Mouse (Mus musculus) forebrain, postnatal 0 days (tissue): Measurements from ENCODE around the gene Celf1. TPM values are rescaled to one million over a fixed set of nuclear protein-coding genes. Genes with fewer than 3 reads are reported as not detected.

Experiments used
- ATAC-seq: fragments of 200-750 bp; cut with Nextera tagmentation; 2 replicates; pipeline ENCODE4 v1.8.0; 2017; ENCODE audit warnings: mild to moderate bottlenecking, moderate library complexity
- DNase-seq: peaks from one replicate; pipeline ENCODE4 v3.0.0-alpha.2; 2015
- H3K27ac ChIP-seq: fragments of 300-500 bp; sonication (generic); 2 replicates; pipeline ENCODE4 v1.5.1; 2014; ENCODE audit warnings: low read depth, mild to moderate bottlenecking, antibody characterized with exemption, low read length, moderate library complexity, mixed read lengths
- H3K27me3 ChIP-seq: fragments of 300-500 bp; sonication (generic); 2 replicates; pipeline ENCODE4 v1.6.1; 2014; ENCODE audit warnings: mild to moderate bottlenecking, low read length, mixed read lengths; ENCODE audit not compliant: insufficient read depth
- H3K36me3 ChIP-seq: fragments of 300-500 bp; sonication (generic); 2 replicates; pipeline ENCODE4 v1.6.1; 2014; ENCODE audit warnings: mild to moderate bottlenecking, moderate library complexity; ENCODE audit not compliant: insufficient read depth
- H3K4me1 ChIP-seq: fragments of 300-500 bp; sonication (generic); 2 replicates; pipeline ENCODE4 v1.6.1; 2014; ENCODE audit warnings: antibody characterized with exemption; ENCODE audit not compliant: insufficient read depth
- H3K4me2 ChIP-seq: fragments of 300-500 bp; sonication (generic); 2 replicates; pipeline ENCODE4 v1.6.1; 2014; ENCODE audit warnings: low read depth, mild to moderate bottlenecking, moderate library complexity
- H3K4me3 ChIP-seq: fragments of 300-500 bp; sonication (generic); 2 replicates; pipeline ENCODE4 v1.5.1; 2014; ENCODE audit warnings: low read depth, low read length, mixed read lengths
- H3K9ac ChIP-seq: fragments of 300-500 bp; sonication (generic); 2 replicates; pipeline ENCODE4 v1.6.1; 2014; ENCODE audit warnings: mild to moderate bottlenecking
- H3K9me3 ChIP-seq: fragments of 300-500 bp; sonication (generic); 2 replicates; pipeline ENCODE4 v1.6.1; 2016; ENCODE audit warnings: low read length
- CTCF ChIP-seq: sonication (generic); IDR thresholded peaks from 2 replicates; pipeline ENCODE4 v1.5.1; 2016; ENCODE audit warnings: antibody characterized with exemption, control low read depth, low read depth
- WGBS: fragments of 180-500 bp; shearing (Covaris S2); extraction: QIAGEN DNeasy Blood & Tissue Kit; methylation state at CpG from one replicate; pipeline ENCODE4 v1.1.7; 2014; 5-methylcytosine and 5-hydroxymethylcytosine counted together
- polyA plus RNA-seq: library from polyadenylated mRNA; unstranded; fragments of >200 nt; fragmentation: Nextera tagmentation; extraction: Ambion mirVana; gene quantifications from 2 replicates; pipeline ENCODE4 v1.2.1, GENCODE M21; 2015
- total RNA-seq: library from RNA; depleted of rRNA; stranded (reverse); fragments of >200 nt; gene quantifications from 2 replicates; pipeline ENCODE4 v1.2.3, GENCODE M21; 2014; rRNA removed

Celf1 gene
- total and polyA plus RNA-seq, 2 experiments from 2014 or later = 72.2 to 83.7 TPM

GRCm38 (mm10) chr2:91068162-91068871, 128.1 kb downstream of the Celf1 start:
- Histone ChIP-seq H3K4me2 (peak overlapping the region; percentile 91), H3K9me3 (no peaks in the 10 kb centered on the region), H3K4me3 (0 out of 2 replicates have a peak overlapping the region, but pooled peaks have one; percentile 88), H3K27me3 (no peaks in the 10 kb centered on the region), H3K9ac (no peak overlapping the region), H3K27ac (no peak overlapping the region), H3K4me1 (peaks cover 18% of the 10 kb centered on the region), H3K36me3 (peaks cover 19% of the 10 kb centered on the region)
- TF ChIP-seq CTCF = no peak
- DNase-seq = no peak
- ATAC-seq = no peak
- 60% methylated on average over 13 of the region's 13 CpGs for WGBS

- no peak for ATAC-seq
- Histone ChIP-seq H3K9me3 (no peaks in the 10 kb centered on the region), H3K36me3 (peaks cover 14% of the 10 kb centered on the region), H3K4me2 (peak overlapping the region; percentile 91), H3K4me3 (peak overlapping the region; percentile 88), H3K27ac (no peak overlapping the region), H3K27me3 (no peaks in the 10 kb centered on the region), H3K9ac (no peak overlapping the region), H3K4me1 (peaks cover 18% of the 10 kb centered on the region)
- TF ChIP-seq CTCF = no peak
- 43% methylated on average over 6 of the region's 6 CpGs for WGBS
- DNase-seq = no peak
Measured at GRCm38 (mm10) chr2:91068872-91069165, 128.6 kb downstream of the Celf1 start.

Other genes with a start within 250 kb of the Celf1 start
- gene Fnbp4, start 195.0 kb upstream of the Celf1 start, total RNA-seq = 77.0 and 98.6 TPM in 2 replicates
- 28.4 and 48.8 TPM in 2 replicates for gene Fnbp4, start 195.0 kb upstream of the Celf1 start, polyA plus RNA-seq
- 1.0 and 1.1 TPM in 2 replicates for gene Agbl2, start 157.7 kb upstream of the Celf1 start, total RNA-seq
- gene Agbl2, start 157.7 kb upstream of the Celf1 start, polyA plus RNA-seq = 0.58 and 0.77 TPM in 2 replicates
- gene Mtch2, start 93.2 kb upstream of the Celf1 start, total RNA-seq = 106 and 120 TPM in 2 replicates
- gene Mtch2, start 93.2 kb upstream of the Celf1 start, polyA plus RNA-seq = 222 and 224 TPM in 2 replicates
- gene C1qtnf4, start 54.5 kb upstream of the Celf1 start, total RNA-seq = 201 and 252 TPM in 2 replicates
- 185 and 189 TPM in 2 replicates for gene C1qtnf4, start 54.5 kb upstream of the Celf1 start, polyA plus RNA-seq
- gene Kbtbd4, start 35.6 kb upstream of the Celf1 start, total RNA-seq = 49.5 and 59.4 TPM in 2 replicates
- gene Kbtbd4, start 35.6 kb upstream of the Celf1 start, polyA plus RNA-seq = 54.3 and 60.3 TPM in 2 replicates
- 156 and 190 TPM in 2 replicates for gene Ndufs3, start 35.6 kb upstream of the Celf1 start, total RNA-seq
- gene Ndufs3, start 35.6 kb upstream of the Celf1 start, polyA plus RNA-seq = 248 and 283 TPM in 2 replicates
- gene Rapsn, start 95.2 kb downstream of the Celf1 start, total RNA-seq = 0.38 and 1.2 TPM in 2 replicates
- 0.93 and 1.1 TPM in 2 replicates for gene Rapsn, start 95.2 kb downstream of the Celf1 start, polyA plus RNA-seq
- gene Psmc3, start 113.6 kb downstream of the Celf1 start, total RNA-seq = 184 and 255 TPM in 2 replicates
- gene Psmc3, start 113.6 kb downstream of the Celf1 start, polyA plus RNA-seq = 242 and 253 TPM in 2 replicates
- 25.5 and 26.8 TPM in 2 replicates for gene Slc39a13, start 130.0 kb downstream of the Celf1 start, total RNA-seq
- 19.7 and 22.3 TPM in 2 replicates for gene Slc39a13, start 130.0 kb downstream of the Celf1 start, polyA plus RNA-seq
- gene Spi1, start 142.0 kb downstream of the Celf1 start, total RNA-seq = 2.2 and 3.9 TPM in 2 replicates
- gene Spi1, start 142.0 kb downstream of the Celf1 start, polyA plus RNA-seq = 4.7 and 5.1 TPM in 2 replicates
- 0.38 TPM in 1 of 2 replicates, not detected in the other for gene Mybpc3, start 177.8 kb downstream of the Celf1 start, total RNA-seq
- gene Mybpc3, start 177.8 kb downstream of the Celf1 start, polyA plus RNA-seq = 0.04 TPM in 1 of 2 replicates, not detected in the other
- gene Madd, start 243.5 kb downstream of the Celf1 start, total RNA-seq = 48.9 and 50.0 TPM in 2 replicates
- 20.4 and 28.5 TPM in 2 replicates for gene Madd, start 243.5 kb downstream of the Celf1 start, polyA plus RNA-seq